Mouse (Mus musculus) frontal cortex, adult 2 months (tissue): ENCODE measurements at regions not wholly inside any gene's neighbourhood (a gene's known extent, or its start where the extent isn't known, plus 50 kb on each side); places are given as distances from the start of the nearest gene placed in this dataset.

ENCODE experiments used
- DNase-seq, 2 experiments: peaks; one replicate each; pipeline ENCODE4 v3.0.0; 2022; ENCODE audit warnings: low spot score in 1 of 2; ENCODE audit errors: extremely low spot score in 1 of 2

DNA sequence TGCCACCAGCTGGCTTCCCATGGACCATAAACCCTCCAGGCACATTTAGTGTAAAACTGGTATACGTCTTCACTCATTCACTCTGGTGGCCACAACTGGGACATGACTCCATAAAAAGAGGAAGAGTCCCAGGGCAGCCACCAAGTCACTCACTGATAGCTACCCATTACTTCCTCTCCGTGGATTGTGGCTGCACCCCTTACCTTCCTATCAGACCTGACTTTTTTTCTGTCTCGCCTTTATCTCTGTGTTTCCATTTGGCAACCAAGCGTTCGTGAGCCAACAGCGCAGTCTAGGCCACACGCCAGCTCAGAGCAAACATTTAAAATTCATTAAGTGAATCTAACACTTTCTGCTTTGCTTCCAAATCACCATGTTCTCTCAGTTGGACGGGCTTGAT lies 53.9 kb upstream of the Slc44a1 start:
- DNase-seq: peak in 1 of 2 experiments; percentile 20

DNA sequence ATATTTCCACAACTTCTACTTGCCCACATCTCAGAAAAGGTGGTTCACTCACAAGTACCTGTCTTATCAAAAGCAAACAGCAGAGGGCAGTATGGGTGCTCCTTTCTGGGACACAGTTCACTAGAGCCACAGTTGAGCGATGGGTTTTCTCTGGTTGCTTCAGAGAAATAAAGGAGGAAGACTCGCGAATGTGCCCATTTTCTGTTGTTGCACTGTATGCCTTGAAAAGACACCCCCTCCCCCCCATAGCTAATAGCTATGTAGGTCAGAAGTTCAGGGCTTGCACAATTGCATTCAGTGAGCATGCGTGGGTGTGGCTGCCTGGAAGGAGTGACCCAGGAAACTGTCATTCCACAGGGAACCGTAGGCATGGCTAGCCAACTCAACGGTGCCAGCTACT lies 55.5 kb upstream of the Slc44a1 start:
- DNase-seq: peak; percentile 43 to 97

DNA sequence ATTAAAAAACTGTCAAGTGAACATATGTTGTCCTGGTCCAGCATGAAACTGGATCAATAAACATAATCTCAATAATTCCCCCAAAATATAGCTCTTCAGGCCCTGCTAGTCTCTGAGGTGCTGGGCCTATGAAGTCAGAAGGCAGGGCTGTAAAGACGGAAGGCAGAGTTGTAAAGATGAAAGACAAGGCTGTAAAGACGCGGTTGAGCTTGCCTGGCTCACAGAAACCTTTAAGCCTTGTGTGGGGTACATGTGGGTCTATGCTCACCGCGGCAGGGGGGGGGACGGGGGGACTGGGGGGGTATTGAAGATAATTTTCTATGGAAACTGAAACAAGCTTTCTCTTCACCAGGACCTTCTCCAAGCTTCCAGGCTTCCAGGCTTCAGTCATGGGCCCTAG lies 56.1 kb upstream of the Slc44a1 start:
- no peak for DNase-seq

DNA sequence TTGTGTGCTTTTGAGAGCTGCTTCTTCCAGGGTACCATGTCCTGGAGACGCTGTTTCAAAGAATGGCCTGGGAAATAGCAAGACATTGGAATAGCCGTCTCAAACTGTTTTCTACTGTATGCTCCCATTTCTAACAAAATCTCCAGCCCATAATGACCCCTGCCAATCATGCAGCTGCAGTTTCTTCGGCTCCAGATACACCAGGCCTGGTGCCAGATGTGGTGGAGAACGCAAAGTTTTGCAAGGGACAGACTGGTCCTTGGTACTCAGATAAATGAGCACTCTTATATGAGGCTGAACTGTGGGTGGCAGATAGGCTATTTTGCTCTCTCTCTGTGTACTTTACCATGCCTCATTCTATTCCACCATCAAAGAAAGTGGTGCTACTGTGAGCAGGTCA lies 58.2 kb upstream of the Slc44a1 start:
- DNase-seq: no peak

DNA sequence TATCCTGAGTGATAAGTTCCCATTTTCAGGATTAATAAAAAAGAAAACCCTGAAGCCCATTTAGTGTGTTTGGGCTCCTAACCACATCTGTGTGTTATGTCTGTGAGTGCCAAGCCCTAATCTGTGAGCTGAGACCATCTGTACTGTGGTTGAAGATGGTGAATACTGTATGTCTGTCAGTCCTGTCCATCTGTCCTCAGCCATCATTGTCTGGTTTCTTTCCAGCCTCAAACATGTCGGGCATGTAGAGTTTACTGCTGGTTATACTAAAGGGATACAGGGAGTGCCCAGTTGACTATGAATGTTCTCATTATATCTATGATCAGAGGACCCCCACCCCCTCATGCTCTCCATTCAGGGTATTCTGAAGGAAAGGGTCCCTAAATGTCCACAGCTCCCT lies 60.4 kb upstream of the Slc44a1 start:
- DNase-seq: no peak

DNA sequence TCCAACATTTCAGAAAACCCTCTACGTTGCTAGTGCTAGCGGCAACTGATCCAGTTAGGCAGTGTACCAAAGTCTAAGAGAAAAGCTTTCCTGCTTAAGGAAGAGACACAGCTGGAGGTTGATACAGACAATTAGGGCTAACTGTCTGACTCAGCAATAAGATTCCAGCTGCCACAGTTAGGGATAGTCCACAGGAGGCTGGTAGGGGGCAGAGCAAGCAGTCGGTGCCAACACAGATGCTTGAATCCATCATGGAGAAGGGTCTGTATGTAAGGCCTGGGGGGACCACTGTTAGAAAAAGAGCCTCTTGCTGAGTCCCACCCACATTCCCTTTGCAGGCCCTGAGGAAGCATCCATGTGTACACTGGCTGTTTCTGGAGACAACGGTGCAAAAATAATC lies 63.2 kb upstream of the Slc44a1 start:
- DNase-seq: no peak

DNA sequence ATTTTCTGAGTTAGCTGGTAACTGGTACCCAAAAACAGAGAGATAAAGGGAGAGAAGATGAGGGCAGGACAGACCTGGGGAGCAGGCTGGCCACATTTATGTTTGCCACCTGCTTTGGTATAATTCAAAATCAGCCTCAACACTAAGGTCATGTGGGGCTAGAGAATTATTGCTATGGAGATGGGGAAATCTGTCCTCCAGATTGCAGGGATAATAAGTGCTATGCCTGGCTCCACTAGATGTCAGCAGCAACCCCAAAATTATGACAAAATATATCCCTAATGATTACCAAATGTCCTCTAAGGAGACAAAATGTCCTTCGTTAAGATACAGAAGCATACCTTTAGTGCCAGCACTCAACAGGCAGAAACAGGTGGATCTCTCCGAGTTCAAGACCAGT lies 83.8 kb upstream of the Slc44a1 start:
- DNase-seq: peak in 1 of 2 experiments; percentile 23

DNA sequence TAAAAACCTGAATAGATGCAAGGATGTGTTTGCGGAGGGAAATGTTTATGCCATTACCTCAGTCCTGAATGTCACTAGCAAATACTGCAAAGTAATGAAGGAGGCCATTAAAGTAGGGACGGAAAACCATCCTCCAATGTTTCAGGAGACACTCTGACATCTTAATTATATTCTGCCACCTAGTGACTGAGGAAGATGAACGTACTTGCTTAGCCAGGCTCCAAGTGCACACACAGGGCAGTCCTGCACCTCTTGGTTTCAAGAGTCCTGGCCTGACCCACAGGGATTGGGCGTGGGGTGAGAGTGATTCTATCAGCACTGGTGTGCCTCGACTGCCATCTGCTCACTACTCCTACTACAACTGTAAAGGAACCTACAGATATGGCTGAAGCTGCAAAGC lies 85.3 kb upstream of the Slc44a1 start:
- peak; percentile 7 to 66 for DNase-seq

DNA sequence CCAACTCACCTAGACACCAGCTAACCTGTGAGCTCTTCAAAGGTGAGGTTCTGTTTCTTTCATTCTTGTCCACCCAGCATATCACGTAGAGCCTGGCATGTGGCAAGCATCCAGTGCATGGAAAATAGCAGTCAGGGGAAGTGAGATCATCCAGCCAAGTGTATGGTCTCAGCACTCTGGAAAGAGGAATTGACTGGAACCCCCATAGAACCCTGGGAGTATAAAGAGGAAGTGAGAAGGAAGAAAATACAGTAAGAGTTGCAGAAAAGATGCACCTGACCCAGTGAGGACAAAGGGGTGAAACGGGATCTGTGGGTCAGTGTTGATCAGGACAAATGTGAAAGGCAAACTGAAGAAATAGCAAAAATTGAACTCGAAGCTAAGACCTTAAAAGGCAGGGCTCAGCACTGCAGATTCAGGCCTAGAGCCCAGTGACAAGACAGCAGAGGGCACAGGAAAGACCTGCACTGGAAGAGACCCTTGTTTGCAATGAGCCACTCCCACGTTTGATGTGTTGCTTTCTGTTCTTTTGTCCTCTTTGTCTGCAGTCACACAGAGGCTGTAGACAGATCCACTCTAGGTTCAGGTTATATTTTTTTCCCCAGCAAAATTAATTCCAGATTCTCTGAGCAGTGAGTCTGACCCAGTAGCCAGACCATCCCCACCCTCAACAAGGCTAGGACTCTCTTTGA lies 86.7 kb upstream of the Slc44a1 start:
- DNase-seq: peak in 1 of 2 experiments; percentile 3

DNA sequence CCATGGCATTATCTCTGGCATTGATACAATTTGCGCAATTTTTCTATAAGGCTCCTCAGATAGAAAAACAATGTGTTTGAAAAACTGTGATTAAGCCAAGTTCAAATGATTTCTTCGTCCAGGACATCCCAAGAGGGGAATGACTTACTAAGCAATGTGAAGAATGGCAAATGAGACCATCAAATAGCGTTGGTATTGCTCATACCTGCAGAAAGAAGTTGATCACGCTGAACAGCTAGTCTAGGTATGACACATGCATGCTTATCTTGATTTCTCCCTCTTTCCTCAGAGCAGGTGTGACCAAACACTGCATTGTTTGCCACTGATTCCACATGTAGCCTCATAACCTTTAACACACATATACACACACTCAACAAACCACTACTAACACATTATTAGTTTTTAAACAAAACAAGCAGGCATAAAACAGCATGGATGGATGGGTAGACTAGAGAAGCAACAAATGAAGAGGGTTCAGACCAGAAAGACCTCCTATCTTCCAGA lies 89.1 kb upstream of the Slc44a1 start:
- DNase-seq: no peak

DNA sequence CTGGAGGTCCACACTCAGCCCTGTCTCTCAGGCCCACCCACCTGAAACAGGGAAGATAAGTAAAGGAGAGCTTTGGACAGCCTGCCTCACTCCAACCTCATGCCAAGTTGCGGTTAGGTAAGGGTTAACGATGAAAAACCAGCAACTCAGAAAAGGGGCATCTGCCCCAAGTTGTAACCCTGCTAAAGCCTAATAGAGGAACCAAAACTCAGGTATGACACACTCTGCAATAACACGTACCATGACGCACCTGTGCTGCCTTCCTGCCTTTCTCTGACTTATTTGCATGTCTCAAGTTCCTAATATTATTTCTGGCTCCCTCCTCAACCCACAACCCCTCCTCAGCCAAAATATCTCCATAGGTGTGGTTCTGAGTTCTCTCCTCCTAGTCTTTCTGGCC lies 94.9 kb upstream of the Slc44a1 start:
- no peak for DNase-seq

DNA sequence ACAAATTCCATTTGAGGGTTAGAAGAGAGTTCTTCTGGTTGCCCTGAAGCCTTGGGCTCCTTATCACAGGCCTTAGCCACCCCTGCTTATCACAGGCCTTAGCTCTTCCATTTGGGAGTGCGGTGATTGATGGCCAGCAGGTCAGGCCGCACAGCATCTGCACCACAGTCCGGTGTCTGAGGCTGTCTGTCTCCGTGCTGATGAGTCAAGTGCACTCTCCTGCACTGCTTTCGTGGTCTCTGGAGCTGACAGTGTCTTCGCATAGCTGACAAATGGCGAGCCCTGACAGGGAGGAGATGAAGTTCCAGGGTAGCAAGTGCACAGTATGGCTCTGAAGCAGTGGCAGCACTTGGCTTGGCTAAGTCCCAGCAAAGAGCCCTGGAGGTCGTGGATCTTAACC lies 95.7 kb upstream of the Slc44a1 start:
- DNase-seq: no peak

DNA sequence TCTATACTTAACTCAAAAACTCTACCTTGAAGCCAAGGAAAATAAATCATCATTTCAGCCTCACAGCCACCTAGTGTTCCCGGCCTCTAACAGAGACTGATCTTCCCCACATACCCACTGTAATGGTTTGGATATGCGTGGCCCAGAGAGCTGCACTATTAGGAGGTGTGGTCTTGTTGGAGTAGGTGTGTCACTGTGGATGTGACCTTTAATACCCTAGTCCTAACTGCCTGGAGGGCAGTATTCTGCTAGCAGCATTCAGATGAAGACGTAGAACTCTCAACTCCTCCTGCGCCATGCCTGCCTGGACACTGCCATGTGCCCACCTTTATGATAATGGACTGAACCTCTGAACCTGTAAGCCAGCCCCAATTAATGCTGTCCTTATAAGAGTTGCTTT lies 99.0 kb upstream of the Slc44a1 start:
- DNase-seq: no peak

DNA sequence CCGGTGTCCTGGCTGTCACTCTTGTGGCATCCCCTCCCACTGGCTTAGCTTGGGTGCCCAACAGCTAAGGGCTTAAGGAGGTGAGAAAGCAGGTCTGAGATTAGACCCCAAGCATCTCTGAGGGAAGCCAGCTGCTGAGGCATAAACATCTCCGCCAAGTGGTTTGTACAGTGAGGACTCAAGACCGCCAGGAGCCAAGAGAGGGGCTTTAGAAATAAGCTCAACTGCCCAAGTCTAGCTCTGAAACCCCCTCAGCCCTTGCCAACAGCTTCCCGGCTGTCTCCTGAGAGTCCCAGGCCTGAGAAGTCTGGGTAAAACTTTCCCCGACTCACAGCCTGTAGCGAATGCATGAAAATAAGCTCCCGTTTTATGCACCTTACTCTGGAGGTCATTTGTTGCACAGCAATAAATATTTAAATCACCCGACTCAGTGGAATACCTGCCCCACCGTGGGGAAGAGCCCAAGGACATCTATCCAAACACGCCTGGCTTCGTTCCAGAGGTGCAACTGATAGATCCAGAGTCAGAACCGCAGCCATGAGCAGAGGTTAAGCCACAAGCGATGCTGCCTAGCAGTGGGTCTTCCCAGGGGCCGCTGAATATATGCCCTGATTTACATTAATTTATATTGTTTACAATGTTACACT lies 100.1 kb upstream of the Slc44a1 start:
- DNase-seq: no peak

DNA sequence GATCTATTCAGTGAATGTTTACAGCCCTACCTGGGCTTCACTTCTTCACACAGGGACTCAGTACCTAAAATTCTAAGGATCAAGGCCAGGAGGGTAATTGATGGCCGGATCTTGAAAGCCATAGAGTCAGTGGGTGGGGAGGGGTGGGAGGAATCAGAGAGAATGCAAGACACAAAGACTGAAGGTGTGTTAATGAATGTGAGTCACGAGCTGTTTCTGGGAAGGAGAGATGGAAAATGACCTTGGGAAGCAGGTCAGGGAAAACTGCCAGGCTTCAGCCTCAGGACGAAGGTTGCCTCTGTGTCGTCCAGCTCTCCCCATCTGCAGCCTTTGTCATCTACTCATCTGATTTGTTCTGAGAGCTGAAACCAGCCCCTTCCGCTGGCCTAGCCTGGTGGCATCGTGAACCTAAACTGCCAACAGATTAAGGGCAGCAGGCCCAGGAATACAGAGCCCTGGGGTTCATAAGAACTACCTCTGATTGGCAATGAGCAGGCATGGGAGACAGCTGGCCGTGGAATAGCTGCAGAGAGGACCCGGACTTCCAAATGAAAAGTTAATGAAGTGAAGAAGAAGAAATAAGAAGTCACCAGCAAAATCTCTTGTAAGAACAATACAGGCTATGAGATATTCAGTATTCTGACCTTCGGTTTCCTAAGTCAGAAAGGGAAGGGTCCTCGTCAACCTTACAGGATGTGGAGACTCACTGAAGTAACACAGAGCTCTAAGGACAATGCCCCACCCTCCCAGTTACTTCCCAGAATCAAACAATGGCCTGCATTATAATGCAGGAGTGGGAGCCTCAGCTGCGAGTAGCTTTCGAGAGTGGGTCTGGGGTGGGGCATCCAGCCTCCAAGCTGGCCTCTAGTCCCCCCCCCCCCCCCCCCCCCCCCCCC lies 100.8 kb upstream of the Slc44a1 start:
- DNase-seq: no peak

DNA sequence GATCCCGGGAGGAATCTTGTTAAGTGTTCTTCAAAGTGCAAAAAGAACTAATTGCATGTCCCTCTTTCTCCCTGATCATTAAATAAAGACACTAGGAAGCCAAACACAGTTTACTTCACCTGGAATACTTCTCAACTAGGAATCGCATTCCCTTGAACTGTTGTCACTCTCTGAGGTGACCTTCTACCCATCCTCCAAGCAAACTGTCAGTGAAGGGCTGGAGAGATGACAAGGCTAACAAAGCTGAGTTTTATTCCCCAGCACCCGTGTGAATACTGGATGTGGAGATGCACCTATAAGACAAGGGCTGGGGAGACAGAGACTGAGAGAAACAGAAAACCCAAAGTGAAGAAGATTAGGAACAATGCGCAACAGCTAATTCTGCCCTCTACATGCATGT lies 101.7 kb upstream of the Slc44a1 start:
- no peak for DNase-seq

DNA sequence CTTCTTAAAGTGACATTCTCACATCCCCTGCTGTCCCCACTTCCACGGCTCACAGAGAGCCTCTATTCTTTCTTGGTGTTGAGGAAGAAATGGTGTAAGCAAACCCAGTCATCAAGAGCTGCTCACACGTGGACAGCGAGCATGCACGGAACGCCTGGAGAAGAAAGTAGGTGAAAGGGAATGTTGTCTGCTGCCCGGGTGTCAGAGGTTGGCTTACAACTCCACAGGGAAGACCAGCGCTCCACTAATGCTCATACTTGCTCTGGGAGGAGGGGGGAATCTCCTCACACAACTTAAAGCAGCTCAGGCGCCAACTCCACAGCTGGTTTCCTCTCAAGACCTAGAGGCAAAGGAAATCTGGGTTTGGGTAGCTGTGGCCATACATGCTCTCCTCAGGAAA lies 102.4 kb upstream of the Slc44a1 start:
- DNase-seq: no peak

DNA sequence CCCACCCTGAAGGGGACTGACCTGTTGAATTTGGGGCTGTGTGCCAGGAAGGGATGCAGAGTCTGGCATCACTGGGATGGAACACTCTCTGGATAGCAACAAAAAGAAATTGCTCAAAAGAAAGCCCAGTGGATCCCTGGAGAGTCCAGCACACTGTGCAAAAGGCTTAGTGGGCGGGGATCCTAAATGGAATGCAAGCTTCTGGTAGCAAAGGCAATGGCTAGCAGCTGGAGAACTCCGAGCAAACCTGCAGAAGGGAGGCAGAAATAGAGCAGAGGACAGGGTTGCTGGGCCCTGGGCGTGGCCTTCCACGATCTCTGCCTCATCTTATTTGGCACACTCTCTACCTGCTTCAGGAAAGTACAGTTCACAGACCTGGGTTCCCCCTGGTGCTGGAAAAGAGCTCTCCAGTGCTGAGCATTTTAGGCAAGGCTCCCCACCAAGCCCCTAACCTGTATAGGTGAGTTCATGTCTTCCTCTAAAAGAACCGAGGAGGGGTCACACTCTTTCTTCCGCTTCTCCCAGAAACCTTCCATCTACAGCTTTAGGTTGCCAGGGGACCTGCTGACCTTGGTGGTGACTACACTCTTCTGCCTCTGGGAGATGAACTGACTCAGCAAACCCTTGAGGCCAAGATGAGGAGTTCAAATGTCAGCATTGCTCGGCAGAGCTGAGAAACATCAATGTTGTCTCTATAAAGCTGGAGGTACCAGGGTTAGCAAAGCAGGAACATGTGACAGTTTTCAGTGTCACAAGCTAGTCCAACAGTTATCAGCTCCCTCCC lies 112.6 kb upstream of the Slc44a1 start:
- no peak for DNase-seq

DNA sequence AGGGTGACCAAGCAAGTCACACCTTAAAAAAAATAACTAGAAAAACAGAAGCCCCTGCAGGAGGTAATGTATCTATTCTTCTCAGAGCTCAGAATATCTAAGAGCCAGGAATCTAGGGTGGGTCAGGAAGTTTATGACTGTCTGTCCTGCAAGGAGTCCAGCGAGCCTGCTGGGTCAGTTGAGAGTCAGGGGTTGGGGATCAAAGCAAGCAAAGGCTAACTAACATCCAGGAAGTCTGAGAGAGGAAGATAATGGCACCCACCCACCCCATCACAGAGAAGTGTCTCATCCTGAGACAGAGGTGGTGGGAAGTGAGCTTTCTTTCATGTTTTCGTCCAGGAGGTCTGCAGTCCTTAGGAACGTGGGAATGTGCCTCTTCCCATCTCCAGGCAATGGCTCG lies 116.4 kb upstream of the Slc44a1 start:
- no peak for DNase-seq

DNA sequence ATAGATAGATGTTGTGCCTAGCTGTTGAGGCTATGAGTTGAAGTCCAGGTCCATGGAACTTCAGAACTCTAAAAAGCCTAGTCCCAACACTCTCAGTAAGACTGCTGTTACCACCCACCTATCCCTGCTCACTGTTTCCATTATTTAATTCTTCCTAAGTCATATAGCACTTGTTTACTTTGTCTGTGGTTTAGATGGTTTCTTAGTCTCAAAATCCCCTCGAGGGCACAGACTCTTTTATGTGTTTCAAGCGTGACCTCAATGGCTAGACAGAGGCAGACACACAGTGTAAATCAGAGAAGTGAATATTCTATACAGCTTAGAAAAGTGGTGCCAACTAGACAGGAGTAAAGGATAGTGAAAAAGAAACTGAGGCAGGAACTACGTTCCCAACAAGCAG lies 117.0 kb upstream of the Slc44a1 start:
- DNase-seq: no peak

DNA sequence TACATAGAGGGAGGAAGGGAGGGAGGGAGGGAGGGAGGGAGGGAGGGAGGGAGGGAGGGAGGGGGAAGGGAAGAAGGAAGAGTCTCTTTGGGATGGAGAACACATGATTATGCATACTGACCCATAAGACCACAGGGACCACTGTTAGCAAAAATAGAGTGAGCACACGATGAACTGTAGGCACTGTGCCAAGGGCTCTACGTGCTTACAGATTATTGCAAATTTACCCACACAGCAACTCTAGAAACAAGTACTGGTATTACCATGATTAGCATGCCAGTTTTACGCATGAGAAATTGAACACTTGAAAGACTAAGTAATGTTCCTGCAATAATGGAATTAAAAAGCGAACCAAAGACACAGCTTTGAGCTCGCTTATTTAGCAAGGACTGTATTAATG lies 117.7 kb upstream of the Slc44a1 start:
- no peak for DNase-seq
